Mouse (Mus musculus): ENCODE measurements around the gene Plekhh3. TPM values are rescaled to one million over a fixed set of nuclear protein-coding genes. Genes with fewer than 3 reads are reported as not detected.

The Plekhh3 gene
- polyA plus RNA-seq, 1 experiment: 18.3 TPM

DNA sequence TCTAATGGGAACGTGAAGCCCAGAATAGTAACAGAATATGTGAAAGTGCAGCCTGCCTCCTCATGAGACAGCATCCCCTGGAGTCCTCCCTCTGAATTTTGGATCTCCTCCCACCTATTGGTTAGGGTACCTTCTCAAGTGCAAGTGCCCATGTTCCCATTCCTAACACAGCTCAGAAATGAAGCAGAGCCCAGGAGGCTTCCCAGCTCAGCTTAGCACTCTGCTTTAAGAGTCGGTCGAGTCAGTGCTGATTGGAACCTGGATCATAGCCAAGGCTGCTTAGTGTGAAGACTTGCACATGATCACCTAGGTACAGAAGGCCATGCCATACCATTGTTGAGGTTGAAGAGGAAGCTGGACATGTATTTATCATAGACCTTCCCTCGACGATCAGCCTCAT lies 23.0 kb upstream of the Plekhh3 start:
- Histone ChIP-seq H3K27me3 (ENCODE audit: control insufficient read depth, insufficient read depth, insufficient read length) (no peaks in the 10 kb centered on the region), H3ac (ENCODE audit: control insufficient read depth, insufficient read length, low read depth) (no peak overlapping the region), H3K36me3 (ENCODE audit: control insufficient read depth, insufficient read depth) (peaks cover 4% of the 10 kb centered on the region), H3K79me2 (ENCODE audit: control insufficient read depth, insufficient read depth) (no peaks in the 10 kb centered on the region), H3K4me3 (ENCODE audit: insufficient read depth, poor library complexity, severe bottlenecking) (no peak overlapping the region), H3K79me3 (ENCODE audit: low read depth) (no peaks in the 10 kb centered on the region)
- no peak for TF ChIP-seq USF1 (IDR thresholded peaks at IDR 0.05; ENCODE audit: low read depth)
- TF ChIP-seq CTCF (IDR thresholded peaks at IDR 0.05; ENCODE audit: control insufficient read depth, insufficient read depth, insufficient read length): no peak
- no peak for TF ChIP-seq FOSL1 (IDR thresholded peaks at IDR 0.05; ENCODE audit: insufficient read depth, low read length, poor library complexity, severe bottlenecking)
- TF ChIP-seq CEBPB (IDR thresholded peaks at IDR 0.05; ENCODE audit: low read depth): no peak
- no peak for TF ChIP-seq MYOD1 (IDR thresholded peaks at IDR 0.05; ENCODE audit: control insufficient read depth, insufficient read length, low read depth)
- TF ChIP-seq MYOG (IDR thresholded peaks at IDR 0.05; ENCODE audit: control insufficient read depth, extremely low read depth, insufficient read length): no peak
- no peak for TF ChIP-seq MAX (IDR thresholded peaks at IDR 0.05)

GRCm38 (mm10) chr11:101193076-101193475 lies 21.9 kb upstream of the Plekhh3 start:
- H3K79me3 ChIP-seq (ENCODE audit: low read depth): no peaks in the 10 kb centered on the region
- no peak overlapping the region for H3ac ChIP-seq (ENCODE audit: control insufficient read depth, insufficient read length, low read depth)
- H3K79me2 ChIP-seq (ENCODE audit: control insufficient read depth, insufficient read depth): no peaks in the 10 kb centered on the region
- TF ChIP-seq MYOD1 (IDR thresholded peaks at IDR 0.05; ENCODE audit: control insufficient read depth, insufficient read length, low read depth): no peak
- no peak for TF ChIP-seq USF1 (IDR thresholded peaks at IDR 0.05; ENCODE audit: low read depth)
- no peak for TF ChIP-seq CEBPB (IDR thresholded peaks at IDR 0.05; ENCODE audit: low read depth)
- no peak for TF ChIP-seq CTCF (IDR thresholded peaks at IDR 0.05; ENCODE audit: control insufficient read depth, insufficient read depth, insufficient read length)
- TF ChIP-seq MYOG (IDR thresholded peaks at IDR 0.05; ENCODE audit: control insufficient read depth, extremely low read depth, insufficient read length): no peak
- TF ChIP-seq FOSL1 (IDR thresholded peaks at IDR 0.05; ENCODE audit: insufficient read depth, low read length, poor library complexity, severe bottlenecking): no peak
- TF ChIP-seq MAX (IDR thresholded peaks at IDR 0.05): no peak
- H3K27me3 ChIP-seq (ENCODE audit: control insufficient read depth, insufficient read depth, insufficient read length): no peaks in the 10 kb centered on the region
- H3K36me3 ChIP-seq (ENCODE audit: control insufficient read depth, insufficient read depth): no peaks in the 10 kb centered on the region
- H3K4me3 ChIP-seq (ENCODE audit: insufficient read depth, poor library complexity, severe bottlenecking): no peak overlapping the region

DNA sequence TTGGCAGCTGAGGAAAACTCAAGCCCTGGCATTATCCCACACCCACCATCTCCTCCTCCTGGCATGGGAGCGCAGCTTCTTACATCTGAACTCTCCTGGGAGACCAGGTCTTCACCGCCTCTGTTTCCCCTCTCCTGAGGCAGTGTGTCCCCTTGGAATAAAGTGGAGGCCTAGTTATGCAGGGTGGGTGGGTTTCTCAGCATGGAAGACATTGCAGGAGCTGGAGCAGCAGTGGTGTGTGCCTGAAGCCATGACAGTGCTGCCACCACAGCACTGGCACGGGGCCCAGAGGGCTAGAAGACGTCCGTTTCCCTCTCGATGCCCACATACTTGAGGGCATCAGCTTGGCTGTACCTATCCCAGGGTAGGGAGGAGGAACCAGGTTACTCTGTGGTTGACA lies 21.5 kb upstream of the Plekhh3 start:
- Histone ChIP-seq H3K4me3 (ENCODE audit: insufficient read depth, poor library complexity, severe bottlenecking) (no peak overlapping the region), H3K36me3 (ENCODE audit: control insufficient read depth, insufficient read depth) (no peaks in the 10 kb centered on the region), H3K79me2 (ENCODE audit: control insufficient read depth, insufficient read depth) (no peaks in the 10 kb centered on the region), H3K27me3 (ENCODE audit: control insufficient read depth, insufficient read depth, insufficient read length) (no peaks in the 10 kb centered on the region), H3ac (ENCODE audit: control insufficient read depth, insufficient read length, low read depth) (no peak overlapping the region), H3K79me3 (ENCODE audit: low read depth) (no peaks in the 10 kb centered on the region)
- TF ChIP-seq MYOD1 (IDR thresholded peaks at IDR 0.05; ENCODE audit: control insufficient read depth, insufficient read length, low read depth): no peak
- no peak for TF ChIP-seq MYOG (IDR thresholded peaks at IDR 0.05; ENCODE audit: control insufficient read depth, extremely low read depth, insufficient read length)
- no peak for TF ChIP-seq CTCF (IDR thresholded peaks at IDR 0.05; ENCODE audit: control insufficient read depth, insufficient read depth, insufficient read length)
- TF ChIP-seq MAX (IDR thresholded peaks at IDR 0.05): no peak
- no peak for TF ChIP-seq CEBPB (IDR thresholded peaks at IDR 0.05; ENCODE audit: low read depth)

DNA sequence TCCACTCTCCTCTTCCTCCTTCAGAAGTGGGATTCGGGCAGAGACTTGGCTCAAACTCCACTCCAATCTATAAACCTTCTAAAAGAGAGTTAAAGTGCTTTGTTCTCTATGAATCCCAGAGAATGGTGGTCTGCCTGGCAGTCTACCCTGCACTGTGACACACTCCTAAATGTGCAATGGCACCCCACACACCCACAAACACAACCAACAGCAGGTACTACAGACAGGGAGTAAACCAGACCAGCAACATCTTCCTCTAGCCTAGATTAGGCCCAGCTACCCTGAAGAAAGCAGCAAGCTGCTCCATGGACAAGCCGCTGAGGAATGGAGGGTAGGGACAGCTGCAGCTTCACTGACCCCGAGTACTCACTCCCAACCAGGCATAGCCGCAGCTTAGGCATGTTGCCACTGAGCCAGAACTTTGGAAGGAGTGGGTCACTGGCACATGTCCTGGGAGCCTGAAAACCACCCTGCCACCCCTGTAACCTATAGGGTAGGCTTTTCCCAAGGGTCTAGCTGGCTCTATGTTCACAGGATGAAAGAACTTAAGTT lies 20.8 kb upstream of the Plekhh3 start:
- H3K36me3 ChIP-seq (ENCODE audit: control insufficient read depth, insufficient read depth): no peaks in the 10 kb centered on the region
- H3K79me2 ChIP-seq (ENCODE audit: control insufficient read depth, insufficient read depth): no peaks in the 10 kb centered on the region
- H3K79me3 ChIP-seq (ENCODE audit: low read depth): no peaks in the 10 kb centered on the region
- no peak overlapping the region for H3K4me3 ChIP-seq (ENCODE audit: insufficient read depth, poor library complexity, severe bottlenecking)
- H3K27me3 ChIP-seq (ENCODE audit: control insufficient read depth, insufficient read depth, insufficient read length): no peaks in the 10 kb centered on the region
- no peak overlapping the region for H3ac ChIP-seq (ENCODE audit: control insufficient read depth, insufficient read length, low read depth)
- TF ChIP-seq MYOG (IDR thresholded peaks at IDR 0.05; ENCODE audit: control insufficient read depth, extremely low read depth, insufficient read length) (no peak), MYOD1 (IDR thresholded peaks at IDR 0.05; ENCODE audit: control insufficient read depth, insufficient read length, low read depth) (no peak), FOSL1 (IDR thresholded peaks at IDR 0.05; ENCODE audit: insufficient read depth, low read length, poor library complexity, severe bottlenecking) (no peak), CTCF (IDR thresholded peaks at IDR 0.05; ENCODE audit: control insufficient read depth, insufficient read depth, insufficient read length) (no peak), USF1 (IDR thresholded peaks at IDR 0.05; ENCODE audit: low read depth) (no peak), CEBPB (IDR thresholded peaks at IDR 0.05; ENCODE audit: low read depth) (no peak), MAX (IDR thresholded peaks at IDR 0.05) (no peak)

DNA sequence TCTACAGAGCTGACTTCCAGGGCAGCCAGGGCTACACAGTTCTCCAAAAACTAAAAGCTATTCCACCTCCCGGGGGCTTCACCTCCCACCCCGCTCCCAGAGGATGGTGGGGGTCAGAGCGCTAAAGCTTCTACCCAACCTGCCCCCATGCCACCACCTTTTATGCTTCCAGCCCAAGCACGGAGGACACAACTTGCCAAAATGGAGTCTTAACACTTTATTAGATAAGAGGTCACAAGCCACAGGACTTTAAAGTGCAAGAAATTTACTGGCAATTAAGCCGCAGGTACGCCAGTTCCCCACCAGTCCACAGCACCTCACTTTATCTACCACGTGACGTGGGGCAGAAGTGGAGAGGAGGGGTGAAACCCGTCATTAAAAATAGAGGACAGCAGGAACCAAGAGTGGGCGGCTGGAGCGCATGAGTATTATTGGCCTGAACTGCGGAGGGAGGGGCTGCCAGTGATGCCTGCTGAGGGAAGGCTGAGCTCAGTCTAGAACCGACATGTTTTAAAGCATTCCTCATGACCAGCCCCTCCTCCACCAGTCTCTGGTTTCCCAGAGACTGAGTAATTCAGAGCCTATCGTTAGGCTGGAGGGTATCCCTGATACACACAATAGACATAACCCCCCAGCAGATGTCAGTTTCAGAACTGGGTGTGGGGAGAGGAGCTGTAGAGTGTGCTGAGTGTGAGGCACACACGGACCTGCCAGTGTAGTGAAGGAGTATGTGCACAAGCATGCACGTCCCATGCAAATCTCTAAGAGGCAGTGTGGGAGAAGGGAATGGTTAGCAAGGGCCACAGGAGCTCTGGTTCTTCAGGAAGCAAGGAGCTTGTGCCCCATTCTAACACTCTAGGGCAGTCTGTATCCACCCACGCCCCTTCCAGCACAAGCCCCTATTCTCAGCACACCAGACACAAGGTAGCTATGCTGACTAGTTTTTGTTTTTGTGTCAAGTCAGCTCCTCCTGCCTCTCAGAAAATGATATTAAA lies 20.1 kb upstream of the Plekhh3 start:
- Histone ChIP-seq H3K79me3 (ENCODE audit: low read depth) (no peaks in the 10 kb centered on the region), H3K36me3 (ENCODE audit: control insufficient read depth, insufficient read depth) (no peaks in the 10 kb centered on the region), H3K79me2 (ENCODE audit: control insufficient read depth, insufficient read depth) (no peaks in the 10 kb centered on the region), H3ac (ENCODE audit: control insufficient read depth, insufficient read length, low read depth) (no peak overlapping the region), H3K27me3 (ENCODE audit: control insufficient read depth, insufficient read depth, insufficient read length) (no peaks in the 10 kb centered on the region), H3K4me3 (ENCODE audit: insufficient read depth, poor library complexity, severe bottlenecking) (no peak overlapping the region)
- TF ChIP-seq MAX (IDR thresholded peaks at IDR 0.05) (no peak), CEBPB (IDR thresholded peaks at IDR 0.05; ENCODE audit: low read depth) (no peak)

All from C2C12 (cell line).